Mouse (Mus musculus) kidney, embryonic 14.5 days (tissue): Measurements from ENCODE around the gene Shank2. TPM values are rescaled to one million over a fixed set of nuclear protein-coding genes. Genes with fewer than 3 reads are reported as not detected.

Experiments used
- ATAC-seq: fragments of 200-750 bp; cut with Nextera tagmentation; 2 replicates; pipeline ENCODE4 v1.8.0; 2017; ENCODE audit warnings: moderate number of reproducible peaks, mild to moderate bottlenecking, moderate TSS enrichment, moderate library complexity; ENCODE audit not compliant: low FRiP score, low TSS enrichment
- H3K27ac ChIP-seq: fragments of 300-500 bp; sonication (generic); 2 replicates; pipeline ENCODE4 v1.5.1; 2014; ENCODE audit warnings: low read depth, mild to moderate bottlenecking, low read length, moderate library complexity, mixed read lengths
- H3K27me3 ChIP-seq: fragments of 300-500 bp; sonication (generic); 2 replicates; pipeline ENCODE4 v1.6.1; 2014; ENCODE audit warnings: mild to moderate bottlenecking, low read length; ENCODE audit not compliant: control insufficient read depth, insufficient read depth
- H3K36me3 ChIP-seq: fragments of 300-500 bp; sonication (generic); 2 replicates; pipeline ENCODE4 v1.6.1; 2014; ENCODE audit warnings: low read length, mixed read lengths; ENCODE audit not compliant: control insufficient read depth, insufficient read depth
- H3K4me1 ChIP-seq: fragments of 300-500 bp; sonication (generic); 2 replicates; pipeline ENCODE4 v1.6.1; 2014; ENCODE audit warnings: low read length, mixed read lengths; ENCODE audit not compliant: control insufficient read depth, insufficient read depth
- H3K4me2 ChIP-seq: fragments of 300-500 bp; sonication (generic); replicated peaks from 2 replicates; pipeline ENCODE4 v1.6.1; 2014; ENCODE audit warnings: low read depth, mild to moderate bottlenecking, low read length
- H3K4me3 ChIP-seq: fragments of 300-500 bp; sonication (generic); 2 replicates; pipeline ENCODE4 v1.5.1; 2014; ENCODE audit warnings: mild to moderate bottlenecking, low read length
- H3K9ac ChIP-seq: fragments of 300-500 bp; sonication (generic); 2 replicates; pipeline ENCODE4 v1.6.1; 2014; ENCODE audit warnings: low read depth, mild to moderate bottlenecking, low read length, moderate library complexity
- H3K9me3 ChIP-seq: fragments of 300-500 bp; sonication (generic); 2 replicates; pipeline ENCODE4 v1.6.1; 2016; ENCODE audit warnings: low read length; ENCODE audit not compliant: control insufficient read depth
- WGBS: fragments of 180-500 bp; shearing (Covaris S2); extraction: QIAGEN DNeasy Blood & Tissue Kit; methylation state at CpG from one replicate; pipeline ENCODE4 v1.1.7; 2014; 5-methylcytosine and 5-hydroxymethylcytosine counted together
- polyA plus RNA-seq: library from polyadenylated mRNA; unstranded; fragments of >200 nt; fragmentation: Nextera tagmentation; extraction: Ambion mirVana; gene quantifications from 2 replicates; pipeline ENCODE4 v1.2.1, GENCODE M21; 2014

Gene Shank2
- polyA plus RNA-seq, 1 experiment from 2014 or later = 3.3 TPM

DNA sequence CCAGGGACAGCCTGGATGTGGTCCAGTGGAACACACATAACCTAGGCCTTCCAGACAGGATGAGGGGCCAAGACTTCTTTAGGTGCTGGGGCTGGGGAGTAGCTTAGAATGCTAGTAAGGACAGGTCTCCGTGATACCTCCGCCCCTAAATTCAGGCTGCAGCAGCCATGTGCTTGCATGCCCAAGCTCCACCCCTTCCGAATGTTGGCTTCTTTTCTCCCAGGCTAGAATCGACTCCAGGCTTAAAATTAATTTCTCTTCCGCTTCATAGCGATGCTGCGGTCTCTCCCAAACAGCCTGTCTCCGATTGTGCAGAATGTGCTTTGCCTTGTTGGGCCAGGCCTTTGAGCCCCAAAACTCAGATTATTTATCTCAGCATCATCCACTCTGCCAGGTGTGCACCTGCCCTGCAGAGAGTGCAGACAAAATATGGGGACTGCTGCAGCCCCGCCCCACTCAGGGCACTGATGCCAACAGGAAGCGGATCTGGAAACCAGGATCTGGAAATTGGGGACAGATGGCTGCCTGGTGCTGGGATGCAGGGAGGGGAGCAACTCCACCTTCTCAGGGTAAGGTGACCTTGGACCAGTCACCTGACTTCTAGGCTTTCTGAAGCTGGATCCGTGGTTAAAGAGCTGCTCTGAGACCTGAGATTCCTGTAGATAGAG is 312.8 kb downstream of the Shank2 start:
- 89% methylated on average over 11 of the region's 11 CpGs for WGBS
- no peak for ATAC-seq

DNA sequence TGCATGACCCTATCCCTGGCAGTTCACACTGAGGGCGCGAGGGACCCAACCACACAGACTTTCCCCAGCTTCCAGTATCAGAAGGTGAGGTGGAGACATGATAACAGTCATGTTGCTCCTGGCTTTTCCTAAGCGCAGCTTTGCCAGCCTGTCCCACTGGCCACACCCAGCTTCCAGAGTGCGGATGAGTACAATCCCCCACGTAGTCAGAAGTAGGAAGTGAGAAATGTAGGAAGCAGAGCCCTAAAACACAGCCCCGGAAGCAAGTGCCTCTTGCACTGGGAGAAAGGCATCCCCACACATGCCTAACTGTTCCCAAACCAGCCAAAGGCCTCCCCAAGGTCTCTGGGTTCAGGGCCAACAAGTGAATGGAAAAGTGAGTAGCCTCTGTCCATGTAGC is 314.5 kb downstream of the Shank2 start:
- Histone ChIP-seq H3K9me3 (no peaks in the 10 kb centered on the region), H3K9ac (no peak overlapping the region), H3K4me2 (no peak overlapping the region), H3K27ac (no peak overlapping the region), H3K4me3 (no peak overlapping the region), H3K36me3 (no peaks in the 10 kb centered on the region), H3K27me3 (no peaks in the 10 kb centered on the region), H3K4me1 (no peaks in the 10 kb centered on the region)
- no peak for ATAC-seq
- WGBS = 94% methylated on average over 6 of the region's 6 CpGs

More for the DNA sequence above, 312.8 kb downstream of the Shank2 start:
- Histone ChIP-seq H3K27me3 (no peaks in the 10 kb centered on the region), H3K9me3 (no peaks in the 10 kb centered on the region), H3K4me3 (no peak overlapping the region), H3K36me3 (no peaks in the 10 kb centered on the region), H3K27ac (no peak overlapping the region), H3K4me1 (no peaks in the 10 kb centered on the region), H3K9ac (no peak overlapping the region), H3K4me2 (no peak overlapping the region)

GRCm38 (mm10) chr7:144316797-144317196 is 315.1 kb downstream of the Shank2 start:
- no peak overlapping the region for H3K27ac ChIP-seq
- no peak overlapping the region for H3K9ac ChIP-seq
- H3K4me3 ChIP-seq = no peak overlapping the region
- ATAC-seq = no peak
- H3K9me3 ChIP-seq = no peaks in the 10 kb centered on the region
- no peak overlapping the region for H3K4me2 ChIP-seq
- 43% methylated on average over 10 of the region's 10 CpGs for WGBS
- H3K27me3 ChIP-seq = no peaks in the 10 kb centered on the region
- H3K36me3 ChIP-seq = no peaks in the 10 kb centered on the region
- no peaks in the 10 kb centered on the region for H3K4me1 ChIP-seq

DNA sequence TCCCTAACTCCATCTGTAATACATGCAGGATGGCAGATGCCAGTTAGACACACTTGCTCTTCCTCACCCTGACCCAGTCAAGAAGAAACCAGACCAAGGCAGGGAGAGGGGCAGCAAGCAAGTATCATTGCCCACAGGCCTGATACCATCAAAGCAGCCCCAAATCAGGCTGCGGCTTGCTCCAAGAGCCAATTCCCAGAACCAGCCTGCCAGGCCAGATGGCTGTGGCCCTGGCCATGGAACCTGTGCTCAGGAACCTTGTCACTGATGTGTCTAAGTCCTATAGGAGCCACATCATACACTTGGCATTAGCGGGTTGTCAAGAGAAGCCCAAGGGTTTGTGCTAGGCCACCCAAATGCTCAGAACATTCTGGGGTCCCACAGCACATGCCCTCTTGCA is 322.3 kb downstream of the Shank2 start:
- H3K27me3 ChIP-seq = no peaks in the 10 kb centered on the region
- no peak for ATAC-seq
- no peak overlapping the region for H3K4me2 ChIP-seq
- H3K36me3 ChIP-seq = no peaks in the 10 kb centered on the region
- H3K9ac ChIP-seq = no peak overlapping the region
- H3K27ac ChIP-seq = no peak overlapping the region
- WGBS = 93% methylated on average over 2 of the region's 2 CpGs
- H3K9me3 ChIP-seq = no peaks in the 10 kb centered on the region
- H3K4me1 ChIP-seq = no peaks in the 10 kb centered on the region
- no peak overlapping the region for H3K4me3 ChIP-seq

- Histone ChIP-seq H3K27me3 (no peaks in the 10 kb centered on the region), H3K9me3 (no peaks in the 10 kb centered on the region), H3K27ac (no peak overlapping the region), H3K4me2 (no peak overlapping the region), H3K9ac (no peak overlapping the region), H3K4me3 (no peak overlapping the region), H3K36me3 (no peaks in the 10 kb centered on the region), H3K4me1 (no peaks in the 10 kb centered on the region)
- ATAC-seq = no peak
- WGBS = 88% methylated on average over 6 of the region's 6 CpGs
These were observed 323.1 kb downstream of the Shank2 start for GRCm38 (mm10) chr7:144324861-144325260.

DNA sequence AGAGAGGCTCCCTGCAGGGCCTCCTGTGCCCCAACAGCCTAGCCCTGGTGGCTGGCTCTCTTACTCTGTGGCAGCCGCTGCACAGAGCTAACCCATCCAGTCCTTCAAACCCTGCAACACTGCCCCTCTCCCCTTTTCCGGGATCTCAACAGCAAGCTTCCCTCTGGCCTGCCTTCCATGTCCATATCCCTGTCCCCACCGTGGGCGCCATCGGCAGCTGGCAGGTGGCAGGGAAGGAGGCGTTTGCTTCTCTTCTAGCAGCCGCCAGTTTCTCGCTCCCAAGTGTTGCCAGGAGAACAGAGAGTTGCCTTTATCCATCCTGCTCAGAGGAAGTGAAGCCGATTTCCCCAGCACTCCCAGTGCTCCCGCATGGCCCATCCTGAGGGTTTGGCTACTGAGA is 323.9 kb downstream of the Shank2 start:
- no peak for ATAC-seq
- no peak overlapping the region for H3K4me2 ChIP-seq
- H3K27ac ChIP-seq = no peak overlapping the region
- WGBS = 91% methylated on average over 10 of the region's 10 CpGs
- H3K4me3 ChIP-seq = no peak overlapping the region
- no peaks in the 10 kb centered on the region for H3K4me1 ChIP-seq
- H3K9ac ChIP-seq = no peak overlapping the region
- no peaks in the 10 kb centered on the region for H3K36me3 ChIP-seq
- no peaks in the 10 kb centered on the region for H3K9me3 ChIP-seq
- no peaks in the 10 kb centered on the region for H3K27me3 ChIP-seq

GRCm38 (mm10) chr7:144329403-144329890 is 327.7 kb downstream of the Shank2 start:
- H3K27ac ChIP-seq = no peak overlapping the region
- H3K4me3 ChIP-seq = no peak overlapping the region
- H3K4me1 ChIP-seq = no peaks in the 10 kb centered on the region
- no peaks in the 10 kb centered on the region for H3K27me3 ChIP-seq
- H3K4me2 ChIP-seq = no peak overlapping the region
- H3K9me3 ChIP-seq = no peaks in the 10 kb centered on the region
- no peaks in the 10 kb centered on the region for H3K36me3 ChIP-seq
- no peak overlapping the region for H3K9ac ChIP-seq
- ATAC-seq = no peak
- WGBS = 72% methylated on average over 2 of the region's 2 CpGs

- H3K27me3 ChIP-seq = no peaks in the 10 kb centered on the region
- no peaks in the 10 kb centered on the region for H3K36me3 ChIP-seq
- no peak overlapping the region for H3K9ac ChIP-seq
- H3K4me2 ChIP-seq = no peak overlapping the region
- ATAC-seq = no peak
- no peaks in the 10 kb centered on the region for H3K9me3 ChIP-seq
- H3K4me3 ChIP-seq = no peak overlapping the region
- H3K27ac ChIP-seq = no peak overlapping the region
- H3K4me1 ChIP-seq = no peaks in the 10 kb centered on the region
These were observed 334.9 kb downstream of the Shank2 start for GRCm38 (mm10) chr7:144336626-144337025.

DNA sequence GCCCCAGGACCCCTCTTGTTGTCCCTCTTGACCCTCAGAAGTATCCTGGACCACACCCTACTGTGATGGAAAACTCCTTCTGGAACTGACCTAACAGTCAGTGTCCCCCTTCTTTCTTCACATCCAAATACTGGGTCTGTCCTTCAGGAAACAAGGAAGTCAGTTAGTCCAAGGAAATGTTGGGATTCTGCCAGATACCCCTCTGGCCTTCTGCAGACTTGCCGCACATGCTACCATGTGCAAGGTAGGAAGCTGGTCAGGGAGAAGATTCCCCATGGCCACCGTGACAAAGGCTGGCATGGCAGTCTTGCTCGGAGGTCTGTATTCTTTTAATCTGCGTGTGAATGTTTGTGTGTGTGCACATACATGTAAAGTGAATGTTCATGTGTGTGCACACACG is 337.0 kb downstream of the Shank2 start:
- 93% methylated on average over 5 of the region's 5 CpGs for WGBS
- no peak overlapping the region for H3K9ac ChIP-seq
- ATAC-seq = no peak
- H3K4me2 ChIP-seq = no peak overlapping the region
- no peak overlapping the region for H3K27ac ChIP-seq
- no peaks in the 10 kb centered on the region for H3K9me3 ChIP-seq
- no peaks in the 10 kb centered on the region for H3K4me1 ChIP-seq
- H3K27me3 ChIP-seq = no peaks in the 10 kb centered on the region
- no peaks in the 10 kb centered on the region for H3K36me3 ChIP-seq
- no peak overlapping the region for H3K4me3 ChIP-seq
